Mouse (Mus musculus) CD4-positive, CD25-positive, alpha-beta regulatory T cell, adult 2 months (primary cell): Measurements from ENCODE around the gene Jsrp1.

Experiments
- DNase-seq: peaks from one replicate; pipeline ENCODE4 v3.0.0-alpha.2; 2012; ENCODE audit warnings: low read depth, low spot score

The Jsrp1 gene

GRCm38 (mm10) chr10:80810084-80810483 is 3.2 kb downstream of the Jsrp1 start:
- DNase-seq: no peak

- no peak for DNase-seq
These were observed 4.2 kb downstream of the Jsrp1 start for GRCm38 (mm10) chr10:80808985-80809632.

GRCm38 (mm10) chr10:80808099-80808984 is 5.0 kb downstream of the Jsrp1 start:
- DNase-seq: no peak

- DNase-seq: peak; percentile 70
These were observed 6.2 kb downstream of the Jsrp1 start for GRCm38 (mm10) chr10:80807057-80807627.

GRCm38 (mm10) chr10:80806341-80807056 is 6.8 kb downstream of the Jsrp1 start:
- no peak for DNase-seq

- peak; percentile 78 for DNase-seq
These were observed 7.4 kb downstream of the Jsrp1 start for GRCm38 (mm10) chr10:80805925-80806324.

- DNase-seq: no peak
These were observed 8.0 kb downstream of the Jsrp1 start for GRCm38 (mm10) chr10:80805322-80805721.

- DNase-seq: no peak
These were observed 8.4 kb downstream of the Jsrp1 start, which contains the start of gene Amh for GRCm38 (mm10) chr10:80804916-80805315. Gene Amh (plus strand): TSS chr10:80805243.

GRCm38 (mm10) chr10:80804340-80804739 is 9.0 kb downstream of the Jsrp1 start:
- no peak for DNase-seq

- DNase-seq: no peak
These were observed 10.3 kb downstream of the Jsrp1 start for GRCm38 (mm10) chr10:80802996-80803395.

- DNase-seq: no peak
These were observed 10.9 kb downstream of the Jsrp1 start for GRCm38 (mm10) chr10:80802204-80802912.

GRCm38 (mm10) chr10:80799070-80799566 is 14.2 kb downstream of the Jsrp1 start:
- peak; percentile 58 for DNase-seq

- DNase-seq: peak; percentile 99
These were observed 14.9 kb downstream of the Jsrp1 start, which contains the start of the genes Sf3a2 and Plekhj1 for GRCm38 (mm10) chr10:80798150-80799006. Gene Sf3a2 (plus strand): TSS chr10:80798198. Gene Plekhj1 (minus strand): TSS chr10:80798626.

- peak; percentile 39 for DNase-seq
These were observed 15.8 kb downstream of the Jsrp1 start for GRCm38 (mm10) chr10:80797186-80798149.

- DNase-seq: no peak
These were observed 16.9 kb downstream of the Jsrp1 start for GRCm38 (mm10) chr10:80796307-80796848.

GRCm38 (mm10) chr10:80794750-80795149 is 18.5 kb downstream of the Jsrp1 start:
- no peak for DNase-seq

- no peak for DNase-seq
These were observed 19.5 kb downstream of the Jsrp1 start for GRCm38 (mm10) chr10:80793803-80794202.

- no peak for DNase-seq
These were observed 20.1 kb downstream of the Jsrp1 start for GRCm38 (mm10) chr10:80793033-80793784.
